Mouse (Mus musculus) intestine, embryonic 16.5 days (tissue): ENCODE measurements around the gene Tmem59. TPM values are rescaled to one million over a fixed set of nuclear protein-coding genes. Genes with fewer than 3 reads are reported as not detected.

Experiments
- ATAC-seq: fragments of 200-750 bp; cut with Nextera tagmentation; 2 replicates; pipeline ENCODE4 v1.8.0; 2017; ENCODE audit warnings: moderate TSS enrichment, moderate library complexity
- H3K27ac ChIP-seq: fragments of 300-500 bp; sonication (generic); 2 replicates; pipeline ENCODE4 v1.5.1; 2014; ENCODE audit warnings: mild to moderate bottlenecking, low read length
- H3K27me3 ChIP-seq: fragments of 300-500 bp; sonication (generic); replicated peaks from 2 replicates; pipeline ENCODE4 v1.6.1; 2014; ENCODE audit warnings: low read length, control low read depth, mixed read lengths; ENCODE audit not compliant: control insufficient read depth, insufficient read depth
- H3K36me3 ChIP-seq: fragments of 300-500 bp; sonication (generic); 2 replicates; pipeline ENCODE4 v1.6.1; 2014; ENCODE audit warnings: low read length, control low read depth; ENCODE audit not compliant: control insufficient read depth, insufficient read depth
- H3K4me1 ChIP-seq: fragments of 300-500 bp; sonication (generic); 2 replicates; pipeline ENCODE4 v1.6.1; 2014; ENCODE audit warnings: low read length, control low read depth, mixed read lengths; ENCODE audit not compliant: control insufficient read depth, insufficient read depth
- H3K4me2 ChIP-seq: fragments of 300-500 bp; sonication (generic); 2 replicates; pipeline ENCODE4 v1.6.1; 2014; ENCODE audit warnings: low read depth, low read length, control low read depth
- H3K4me3 ChIP-seq: fragments of 300-500 bp; sonication (generic); 2 replicates; pipeline ENCODE4 v1.5.1; 2014; ENCODE audit warnings: mild to moderate bottlenecking, low read length
- H3K9ac ChIP-seq: fragments of 300-500 bp; sonication (generic); 2 replicates; pipeline ENCODE4 v1.6.1; 2014; ENCODE audit warnings: low read depth, low read length
- H3K9me3 ChIP-seq: fragments of 300-500 bp; sonication (generic); 2 replicates; pipeline ENCODE4 v1.6.1; 2016; ENCODE audit warnings: low read length, control low read depth; ENCODE audit not compliant: control insufficient read depth
- WGBS: fragments of 180-500 bp; shearing (Covaris S2); extraction: QIAGEN DNeasy Blood & Tissue Kit; methylation state at CpG from one replicate; pipeline ENCODE4 v1.1.7; 2014; 5-methylcytosine and 5-hydroxymethylcytosine counted together
- polyA plus RNA-seq: library from polyadenylated mRNA; unstranded; fragments of >200 nt; fragmentation: Nextera tagmentation; extraction: Ambion mirVana; gene quantifications from 2 replicates; pipeline ENCODE4 v1.2.1, GENCODE M21; 2015

Gene Tmem59
- polyA plus RNA-seq, 1 experiment from 2014 or later: 449 TPM

DNA sequence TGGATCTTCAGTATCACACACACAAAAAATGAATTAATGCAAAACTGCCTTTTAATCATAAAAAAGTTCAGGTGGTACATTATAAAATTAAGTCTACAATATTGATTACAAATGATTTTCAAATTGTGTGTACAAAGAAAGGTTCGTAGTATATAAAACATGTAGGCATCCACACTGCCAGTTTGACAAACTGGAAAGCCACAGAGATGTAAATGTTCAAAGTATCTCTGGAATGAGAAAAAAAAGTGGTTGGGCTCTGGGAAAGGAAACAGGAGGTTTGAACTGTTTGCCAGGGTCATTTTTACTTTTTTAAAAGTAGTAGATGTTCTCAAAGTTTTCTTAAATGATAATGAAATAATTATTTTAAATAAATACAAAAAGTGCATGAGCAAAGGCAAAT, 67.8 kb downstream of the Tmem59 start:
- WGBS: 42% methylated on average over 1 of the region's 1 CpGs
- Histone ChIP-seq H3K27ac (no peak overlapping the region), H3K4me3 (no peak overlapping the region), H3K9me3 (no peaks in the 10 kb centered on the region), H3K4me2 (no peak overlapping the region), H3K27me3 (no peaks in the 10 kb centered on the region), H3K4me1 (peaks cover 29% of the 10 kb centered on the region), H3K9ac (no peak overlapping the region), H3K36me3 (no peaks in the 10 kb centered on the region)
- no peak for ATAC-seq

GRCm38 (mm10) chr4:107247110-107247509, 68.9 kb downstream of the Tmem59 start:
- 73% methylated on average over 9 of the region's 9 CpGs for WGBS
- Histone ChIP-seq H3K4me2 (no peak overlapping the region), H3K9ac (no peak overlapping the region), H3K27me3 (no peaks in the 10 kb centered on the region), H3K27ac (no peak overlapping the region), H3K4me1 (peaks cover 33% of the 10 kb centered on the region), H3K4me3 (no peak overlapping the region), H3K36me3 (no peaks in the 10 kb centered on the region), H3K9me3 (no peaks in the 10 kb centered on the region)
- no peak for ATAC-seq

DNA sequence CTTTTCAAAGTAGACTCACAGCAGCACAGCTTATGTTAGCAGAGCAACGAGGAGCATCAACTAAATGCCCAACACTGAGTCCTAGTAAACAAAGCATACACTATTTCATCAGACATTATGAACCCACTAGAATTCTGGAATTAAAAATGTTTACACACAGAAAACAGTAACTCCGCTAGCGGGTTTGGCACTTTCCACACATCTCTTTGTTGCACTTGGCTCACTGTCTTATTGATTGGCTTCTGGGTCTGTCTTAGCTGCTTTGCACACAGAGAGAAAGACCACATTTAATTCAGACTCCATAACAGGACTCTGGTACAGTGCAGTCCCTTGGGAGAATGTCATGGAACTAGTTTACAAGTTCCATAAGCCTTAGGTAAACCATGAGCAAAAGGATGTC, 69.9 kb downstream of the Tmem59 start:
- Histone ChIP-seq H3K27ac (no peak overlapping the region), H3K4me1 (peaks cover 33% of the 10 kb centered on the region), H3K27me3 (no peaks in the 10 kb centered on the region), H3K4me3 (no peak overlapping the region), H3K9me3 (no peaks in the 10 kb centered on the region), H3K4me2 (no peak overlapping the region), H3K9ac (no peak overlapping the region), H3K36me3 (no peaks in the 10 kb centered on the region)
- no peak for ATAC-seq
- 79% methylated on average over 3 of the region's 3 CpGs for WGBS

DNA sequence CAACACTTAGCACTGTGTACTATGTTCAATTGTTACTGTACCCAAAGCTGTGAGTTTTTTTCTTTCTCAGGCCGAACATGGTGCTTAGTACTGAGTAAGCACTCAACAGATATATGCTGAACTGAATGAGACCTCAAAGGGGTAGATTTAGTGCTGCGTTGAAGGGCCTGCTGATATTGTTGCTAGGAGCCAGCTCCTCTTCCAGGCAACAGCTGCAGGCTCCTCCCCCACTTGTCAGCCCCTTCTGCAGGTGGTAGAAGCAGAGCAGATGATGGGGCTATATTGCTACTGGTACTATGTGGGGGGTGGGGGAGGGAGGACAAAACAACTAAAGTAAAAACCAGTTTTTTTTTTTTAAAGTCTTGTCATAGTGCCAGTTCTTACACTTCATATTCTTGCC, 71.3 kb downstream of the Tmem59 start:
- Histone ChIP-seq H3K36me3 (no peaks in the 10 kb centered on the region), H3K4me1 (peaks cover 37% of the 10 kb centered on the region), H3K27me3 (no peaks in the 10 kb centered on the region), H3K9ac (no peak overlapping the region), H3K4me3 (no peak overlapping the region), H3K27ac (no peak overlapping the region), H3K9me3 (no peaks in the 10 kb centered on the region), H3K4me2 (no peak overlapping the region)
- no peak for ATAC-seq
- WGBS: 31% methylated on average over 2 of the region's 2 CpGs

GRCm38 (mm10) chr4:107250494-107250893, 72.3 kb downstream of the Tmem59 start:
- H3K9ac ChIP-seq: no peak overlapping the region
- WGBS: 26% methylated on average over 4 of the region's 4 CpGs

More at GRCm38 (mm10) chr4:107250494-107250893, 72.3 kb downstream of the Tmem59 start:
- H3K27me3 ChIP-seq: no peaks in the 10 kb centered on the region
- H3K27ac ChIP-seq: no peak overlapping the region
- H3K36me3 ChIP-seq: no peaks in the 10 kb centered on the region
- no peak for ATAC-seq
- peaks cover 35% of the 10 kb centered on the region for H3K4me1 ChIP-seq
- H3K4me2 ChIP-seq: no peak overlapping the region
- no peak overlapping the region for H3K4me3 ChIP-seq
- H3K9me3 ChIP-seq: no peaks in the 10 kb centered on the region

Other genes starting within 250 kb of the Tmem59 start
- 112 and 117 TPM in 2 replicates for gene Mrpl37, start 111.5 kb upstream of the Tmem59 start, polyA plus RNA-seq
- 7.2 and 7.7 TPM in 2 replicates for gene Cyb5rl, start 111.4 kb upstream of the Tmem59 start, polyA plus RNA-seq
- gene Cdcp2, start 81.5 kb upstream of the Tmem59 start, polyA plus RNA-seq: not detected in 2 replicates
- gene Tceanc2, start 717 bp downstream of the Tmem59 start, polyA plus RNA-seq: 17.6 and 19.4 TPM in 2 replicates
- not detected in 2 replicates for gene Ldlrad1, start 30.8 kb downstream of the Tmem59 start, polyA plus RNA-seq
- 48.3 and 49.6 TPM in 2 replicates for gene Lrrc42, start 75.1 kb downstream of the Tmem59 start, polyA plus RNA-seq
- 22.6 and 26.7 TPM in 2 replicates for gene Hspb11, start 75.2 kb downstream of the Tmem59 start, polyA plus RNA-seq
- 3.3 and 5.2 TPM in 2 replicates for gene Dio1, start 128.8 kb downstream of the Tmem59 start, polyA plus RNA-seq
- gene Yipf1, start 136.0 kb downstream of the Tmem59 start, polyA plus RNA-seq: 84.5 and 88.5 TPM in 2 replicates
- 24.8 and 26.4 TPM in 2 replicates for gene Ndc1, start 189.4 kb downstream of the Tmem59 start, polyA plus RNA-seq